Mouse (Mus musculus) embryo, embryonic 11.5 days (tissue): ENCODE results near the gene Psd4.

Experiments
- DNase-seq: peaks from one replicate; pipeline ENCODE4 v3.0.0-alpha.2; 2012; ENCODE audit warnings: low read depth, low spot score

Psd4 gene

GRCm38 (mm10) chr2:24386158-24386963, 19.0 kb downstream of the Psd4 start:
- no peak for DNase-seq

DNA sequence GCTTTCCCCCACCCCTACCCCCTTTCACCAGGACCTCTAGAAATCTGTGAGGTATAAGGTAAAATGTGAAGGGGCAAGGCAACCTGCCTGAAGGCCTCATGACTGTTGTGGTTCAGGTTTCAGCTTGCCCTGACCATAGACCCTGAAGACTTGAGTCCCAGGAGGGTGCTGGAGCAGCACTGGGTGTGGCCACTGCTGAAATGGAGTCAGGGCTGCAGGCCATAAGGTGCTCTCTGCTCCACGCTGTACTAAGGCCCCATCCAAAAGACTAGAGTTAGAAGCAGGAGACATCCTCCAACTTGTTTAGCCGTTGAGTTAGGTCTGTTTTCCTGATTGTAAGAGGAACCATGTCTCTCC, 19.6 kb downstream of the Psd4 start:
- DNase-seq, result no peak

GRCm38 (mm10) chr2:24387361-24388283, 20.2 kb downstream of the Psd4 start:
- no peak for DNase-seq

GRCm38 (mm10) chr2:24393251-24393650, 25.9 kb downstream of the Psd4 start:
- no peak for DNase-seq

GRCm38 (mm10) chr2:24397115-24397514, 29.7 kb downstream of the Psd4 start:
- no peak for DNase-seq

GRCm38 (mm10) chr2:24400711-24401110, 33.3 kb downstream of the Psd4 start:
- DNase-seq, result no peak

DNA sequence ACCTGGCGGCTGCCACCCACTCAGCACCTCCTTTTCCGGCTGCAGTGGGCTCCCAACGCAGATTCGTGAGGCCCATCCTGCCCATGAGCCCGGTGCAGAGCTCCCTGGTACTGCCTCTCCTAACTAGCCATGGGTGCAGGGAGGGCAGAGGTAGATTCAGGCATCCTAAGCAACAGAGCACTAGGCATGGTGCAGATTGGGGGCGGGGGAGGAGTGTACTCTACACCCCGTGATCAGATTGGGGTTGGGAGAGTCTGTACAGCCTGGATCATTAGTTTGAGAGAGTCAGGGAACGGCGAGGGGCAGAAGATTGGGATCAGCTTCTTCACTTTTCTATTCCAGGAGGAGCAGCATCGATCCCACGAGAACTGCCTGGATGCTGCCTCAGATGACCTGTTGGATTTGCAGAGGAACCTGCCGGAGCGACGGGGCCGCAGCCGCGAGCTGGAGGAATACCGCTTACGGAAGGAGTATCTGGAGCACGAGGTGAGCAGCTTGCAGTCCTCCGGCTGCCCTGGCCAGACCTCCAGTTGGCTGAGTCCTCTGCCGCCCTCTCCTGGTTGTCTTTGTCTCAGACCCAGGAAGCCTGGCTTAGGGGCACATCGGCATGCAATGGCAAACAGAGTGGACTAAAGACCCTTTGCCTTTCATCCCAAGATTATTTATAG, 38.1 kb downstream of the Psd4 start:
- peak; percentile 68 for DNase-seq

DNA sequence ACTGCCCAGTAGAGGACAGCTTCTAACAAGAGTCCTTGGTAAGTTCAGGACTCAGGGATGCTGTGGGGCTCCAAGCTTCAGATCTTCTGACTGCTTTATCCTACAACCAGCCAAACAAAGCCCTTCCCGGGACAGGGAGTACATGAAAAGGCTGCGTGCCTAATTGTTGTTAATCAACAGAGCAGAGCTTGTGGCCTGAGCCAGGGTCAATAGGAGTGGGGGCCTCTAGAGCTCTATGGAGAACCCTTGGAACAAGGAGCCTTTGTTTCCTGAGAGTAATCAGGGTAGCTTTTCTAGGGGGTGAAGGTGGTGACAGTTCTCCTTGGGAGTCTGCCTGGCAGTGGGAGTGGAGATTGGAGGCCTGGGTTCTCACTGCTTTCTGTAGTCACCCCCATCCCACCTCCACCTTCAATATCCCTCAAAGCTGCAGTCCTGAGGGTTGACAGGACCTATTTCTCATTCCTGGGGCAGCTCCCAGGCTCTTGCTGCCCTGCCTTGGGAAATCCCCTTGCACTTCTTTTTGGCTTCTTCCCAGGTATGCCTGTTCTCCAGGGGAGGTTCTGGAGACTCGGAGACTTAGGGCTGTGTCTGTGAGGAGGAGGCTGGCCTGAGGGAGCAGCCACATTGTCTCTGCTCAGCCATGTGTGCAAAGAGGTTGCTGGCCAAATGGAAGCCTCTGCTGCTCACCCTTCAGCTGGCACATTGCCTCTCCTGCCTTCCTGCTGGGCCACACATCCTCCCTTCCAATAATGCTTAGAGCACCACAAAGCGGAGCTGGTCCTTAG, 40.5 kb downstream of the Psd4 start:
- DNase-seq, result no peak

- peak; percentile 45 for DNase-seq
Observed at GRCm38 (mm10) chr2:24409166-24409565, 41.8 kb downstream of the Psd4 start.

DNA sequence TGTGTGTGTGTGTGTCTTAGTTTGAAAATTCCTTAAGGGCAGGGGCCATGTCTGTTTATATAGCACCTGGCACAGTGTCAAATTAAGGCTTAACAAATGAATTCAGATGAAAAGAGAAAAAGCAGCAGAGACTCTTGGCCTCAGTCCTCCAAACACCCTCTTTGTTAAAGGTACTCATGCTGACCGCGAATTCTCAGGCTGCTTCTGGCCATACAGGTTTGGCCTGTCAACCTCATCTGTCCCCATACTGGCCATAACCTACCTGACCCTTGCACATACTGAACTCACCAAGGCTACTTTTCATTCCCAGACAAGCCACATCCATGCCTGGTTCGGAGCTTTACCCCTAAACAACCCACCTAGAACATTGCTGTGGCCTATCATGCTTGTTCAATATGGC, 45.8 kb downstream of the Psd4 start:
- DNase-seq, result no peak

- no peak for DNase-seq
Observed at GRCm38 (mm10) chr2:24413677-24414076, 46.3 kb downstream of the Psd4 start.

GRCm38 (mm10) chr2:24416668-24417067, 49.3 kb downstream of the Psd4 start:
- no peak for DNase-seq

DNA sequence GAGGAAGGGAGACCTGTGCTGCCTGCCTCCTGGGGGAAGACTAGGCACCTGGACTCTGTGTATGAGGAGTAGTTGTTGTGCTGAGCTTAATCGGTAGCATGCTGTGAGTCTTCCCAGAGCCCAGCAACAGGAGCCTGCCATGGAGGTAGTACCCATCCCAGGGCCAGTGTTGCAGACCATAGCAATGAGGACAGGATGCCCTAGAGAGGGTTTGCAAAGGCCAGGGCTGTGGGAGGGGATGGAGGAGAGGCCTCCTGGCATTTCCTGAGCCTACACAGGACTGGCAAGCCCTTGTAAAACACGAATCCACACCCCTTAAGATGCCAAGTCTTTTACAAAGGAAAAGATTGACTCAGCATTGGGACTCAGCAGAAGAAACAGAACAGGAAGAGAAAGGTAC, 49.7 kb downstream of the Psd4 start:
- no peak for DNase-seq

DNA sequence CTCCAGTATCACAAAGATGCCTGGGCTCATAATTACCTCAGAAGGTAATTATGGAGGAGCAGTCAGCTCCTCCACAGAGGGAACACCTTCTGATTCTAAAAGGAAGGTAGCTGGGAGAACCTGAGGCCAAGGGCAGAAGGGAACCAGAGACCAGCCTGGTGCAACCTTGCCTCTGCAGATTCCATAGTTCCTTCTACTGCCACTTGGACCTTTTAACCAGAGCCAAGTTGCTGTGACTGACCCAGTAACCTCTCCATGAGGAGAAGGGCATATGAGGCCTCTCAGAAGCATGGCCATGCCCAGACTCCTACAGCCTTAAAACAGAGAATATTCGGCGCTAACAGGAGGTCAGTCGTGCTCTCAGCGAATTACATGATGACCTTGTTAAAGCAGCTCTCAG, 50.2 kb downstream of the Psd4 start:
- DNase-seq, result no peak

- DNase-seq, result no peak
Observed at GRCm38 (mm10) chr2:24421211-24421863, 54.0 kb downstream of the Psd4 start.

DNA sequence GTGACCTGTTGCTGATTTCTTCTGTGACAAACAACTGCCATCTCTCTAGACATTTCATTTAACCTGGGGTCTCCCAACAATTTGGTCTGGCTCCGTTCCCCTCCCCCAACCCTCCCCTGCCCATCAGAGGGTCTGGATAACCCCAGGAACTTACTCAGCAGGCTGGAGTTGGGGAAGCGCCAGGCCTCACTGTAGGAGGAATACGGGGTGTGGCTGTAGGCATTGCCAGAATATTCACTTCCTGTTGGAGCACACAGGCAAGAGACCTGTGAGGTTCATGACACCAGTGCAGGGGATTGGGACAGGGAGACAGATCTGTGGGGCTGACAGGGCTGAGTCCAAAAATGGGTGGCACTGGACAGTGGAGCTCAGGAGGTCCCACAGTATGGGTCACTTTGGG, 55.4 kb downstream of the Psd4 start:
- no peak for DNase-seq

GRCm38 (mm10) chr2:24425630-24426029, 58.2 kb downstream of the Psd4 start:
- no peak for DNase-seq

DNA sequence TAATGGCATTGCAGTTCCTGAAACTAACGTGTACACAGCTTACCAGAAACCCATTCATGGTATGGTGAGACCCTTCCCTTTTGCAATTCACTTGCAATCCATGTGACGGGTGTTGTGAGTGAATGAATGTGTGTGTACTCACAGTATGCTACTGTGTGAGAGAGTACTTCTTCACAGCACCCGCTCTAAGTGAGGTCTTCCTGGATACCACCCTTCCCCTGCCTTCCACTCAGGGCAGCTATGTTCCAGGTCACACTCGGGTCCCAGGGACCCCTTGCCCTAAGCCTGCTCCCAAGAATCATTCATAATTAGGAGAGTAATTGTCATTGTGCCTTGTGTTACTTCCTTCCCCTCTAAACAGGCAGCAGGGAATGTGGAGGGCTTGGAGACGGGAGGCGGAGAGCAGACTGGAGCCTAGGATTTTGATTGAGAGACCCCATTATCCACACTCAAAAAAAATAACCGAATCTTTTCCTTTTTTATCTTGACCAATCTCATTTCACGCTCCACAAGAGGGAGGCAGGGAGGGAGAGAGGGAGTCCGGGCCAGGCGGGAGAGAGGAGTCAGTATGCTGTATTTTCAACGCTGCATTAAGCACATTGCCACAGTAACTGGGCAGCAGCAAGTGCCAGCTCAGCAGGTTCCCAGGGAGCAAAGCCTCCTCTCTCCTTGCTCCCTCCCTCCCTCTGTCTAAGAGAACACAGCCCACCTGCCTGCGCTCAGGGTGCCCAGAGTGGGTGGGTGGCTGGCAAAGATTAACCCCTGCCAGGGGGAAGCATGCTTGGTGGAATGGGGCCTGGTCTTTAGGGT, 60.7 kb downstream of the Psd4 start:
- no peak for DNase-seq

GRCm38 (mm10) chr2:24429806-24430205, 62.4 kb downstream of the Psd4 start:
- no peak for DNase-seq

DNA sequence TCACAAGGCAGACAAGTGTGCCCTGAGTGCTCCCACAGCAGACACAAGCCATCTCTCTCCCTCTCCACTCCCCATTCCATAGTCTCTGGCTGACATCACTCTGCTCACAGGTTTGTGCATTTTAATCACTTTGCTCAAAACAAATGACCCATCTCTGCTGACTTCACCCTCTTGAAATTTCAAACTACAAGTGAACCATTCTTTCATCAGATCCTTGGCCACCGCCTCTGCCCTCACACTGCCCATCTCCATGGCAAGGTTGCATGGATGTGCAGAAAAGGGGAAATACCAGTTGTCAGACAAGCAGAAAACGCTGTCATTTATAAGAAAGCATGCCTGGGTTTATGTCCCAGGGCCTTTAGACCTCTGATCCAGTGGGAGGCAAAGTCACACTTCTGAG, 67.3 kb downstream of the Psd4 start:
- no peak for DNase-seq
